Mouse (Mus musculus): Measurements from ENCODE around the gene Ralbp1. TPM values are rescaled to one million over a fixed set of nuclear protein-coding genes. Genes with fewer than 3 reads are reported as not detected.
A peak's percentile ranks its signal among the peaks of the same experiment; 100 is the strongest.

Gene Ralbp1
- polyA plus RNA-seq, 1 experiment from 2014 or later = 44.2 TPM

DNA sequence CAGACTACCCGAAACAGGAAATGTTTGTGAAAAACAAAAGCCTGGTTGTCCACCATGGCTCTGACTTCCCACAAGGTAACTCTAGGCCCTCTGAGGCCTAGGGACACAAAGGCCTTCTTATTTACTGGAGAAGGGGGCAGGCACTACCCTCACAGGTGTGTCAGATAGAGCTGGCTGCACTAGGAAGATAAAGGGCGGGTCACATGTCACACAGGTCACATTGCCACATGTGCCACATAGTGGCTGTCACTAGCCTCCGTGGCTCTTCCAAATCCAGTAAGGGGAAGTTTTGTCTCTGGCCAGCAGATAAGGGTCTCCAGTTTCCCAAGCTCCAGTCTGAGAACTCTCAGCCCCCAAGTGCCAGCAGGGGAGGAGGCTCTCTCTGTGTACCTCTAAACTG, 33.6 kb upstream of the Ralbp1 start:
- Histone ChIP-seq H3K27me3 (ENCODE audit: control insufficient read depth, insufficient read depth, low read length) (no peaks in the 10 kb centered on the region), H3K27ac (no peak overlapping the region), H3K4me2 (replicated peaks) (no peak overlapping the region), H3K4me3 (replicated peaks; ENCODE audit: low read length) (no peak overlapping the region), H3K4me1 (replicated peaks; ENCODE audit: control insufficient read depth, insufficient read depth, low read length) (0 out of 2 replicates have a peak, but pooled peaks cover 3% of the 10 kb centered on the region), H3K9me3 (ENCODE audit: control insufficient read depth, low read length) (no peaks in the 10 kb centered on the region), H3K9ac (no peak overlapping the region), H3K36me3 (replicated peaks; ENCODE audit: control insufficient read depth, insufficient read depth) (peaks cover 24% of the 10 kb centered on the region)
- ATAC-seq (ENCODE audit: low FRiP score) (no peak), DNase-seq (ENCODE audit: low spot score) (no peak)
- WGBS = 93% methylated on average over 3 of the region's 3 CpGs

DNA sequence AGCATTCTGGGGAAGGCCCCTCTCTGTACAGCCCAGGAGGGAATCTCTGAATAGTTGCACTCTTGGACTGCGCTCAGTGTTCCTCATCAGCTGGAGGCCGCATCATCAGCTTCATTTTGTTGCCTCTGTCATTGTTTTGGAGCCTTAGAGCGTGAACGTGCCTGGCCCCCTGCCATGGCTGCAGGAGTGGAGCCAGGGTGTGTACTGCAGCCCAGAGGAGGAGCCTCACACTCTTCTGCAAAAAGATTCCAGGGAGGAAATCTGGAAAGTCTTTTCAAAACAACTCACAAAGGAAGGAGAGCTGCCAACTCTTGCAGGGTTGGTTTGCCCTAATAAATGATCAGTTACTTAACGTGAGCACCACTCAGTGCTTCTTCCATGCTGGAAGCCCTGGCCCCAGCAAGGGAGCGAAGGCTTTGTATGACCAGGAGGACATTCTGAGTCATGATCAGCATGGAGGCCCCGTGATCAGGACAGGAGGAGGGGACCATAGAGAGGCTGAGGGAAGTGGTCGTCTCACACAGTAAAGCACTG, 30.6 kb upstream of the Ralbp1 start:
- DNase-seq (ENCODE audit: low spot score) (peak; percentile 79), ATAC-seq (ENCODE audit: low FRiP score) (peak; percentile 91; the same call in 1 of the 2 replicates)
- no peaks in the 10 kb centered on the region for H3K27me3 ChIP-seq (ENCODE audit: control insufficient read depth, insufficient read depth, low read length)
- H3K9ac ChIP-seq = no peak overlapping the region
- H3K4me3 ChIP-seq (replicated peaks; ENCODE audit: low read length) = no peak overlapping the region
- H3K27ac ChIP-seq = peak overlapping the region; percentile 76
- H3K4me1 ChIP-seq (replicated peaks; ENCODE audit: control insufficient read depth, insufficient read depth, low read length) = 0 out of 2 replicates have a peak, but pooled peaks cover 3% of the 10 kb centered on the region
- H3K4me2 ChIP-seq (replicated peaks) = no peak overlapping the region
- 0 out of 2 replicates have a peak, but pooled peaks cover 3% of the 10 kb centered on the region for H3K36me3 ChIP-seq (replicated peaks; ENCODE audit: control insufficient read depth, insufficient read depth)
- no peaks in the 10 kb centered on the region for H3K9me3 ChIP-seq (ENCODE audit: control insufficient read depth, low read length)
- whole genome bisulfite sequencing = 10% methylated on average over 8 of the region's 8 CpGs

DNA sequence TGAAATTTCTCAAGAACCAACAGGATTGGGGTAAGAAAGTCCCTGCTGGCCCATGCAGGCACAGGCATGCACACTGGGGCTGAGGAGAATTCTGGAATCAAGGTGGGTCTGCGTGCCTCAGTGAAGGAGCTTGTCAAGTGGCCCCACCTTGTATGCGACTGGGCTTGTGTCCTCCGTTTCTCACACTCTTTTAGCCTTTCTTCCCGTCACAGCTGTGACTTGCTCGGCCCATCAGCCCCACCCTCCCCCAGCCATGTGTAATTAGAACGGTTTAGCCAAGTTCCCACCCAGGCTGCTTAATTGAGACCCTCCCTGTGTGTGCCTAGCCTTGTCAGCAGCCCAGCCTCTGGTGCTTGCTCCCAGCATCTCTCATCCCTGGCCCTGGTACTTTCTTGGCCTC, 28.5 kb upstream of the Ralbp1 start:
- DNase-seq (ENCODE audit: low spot score) = no peak

DNA sequence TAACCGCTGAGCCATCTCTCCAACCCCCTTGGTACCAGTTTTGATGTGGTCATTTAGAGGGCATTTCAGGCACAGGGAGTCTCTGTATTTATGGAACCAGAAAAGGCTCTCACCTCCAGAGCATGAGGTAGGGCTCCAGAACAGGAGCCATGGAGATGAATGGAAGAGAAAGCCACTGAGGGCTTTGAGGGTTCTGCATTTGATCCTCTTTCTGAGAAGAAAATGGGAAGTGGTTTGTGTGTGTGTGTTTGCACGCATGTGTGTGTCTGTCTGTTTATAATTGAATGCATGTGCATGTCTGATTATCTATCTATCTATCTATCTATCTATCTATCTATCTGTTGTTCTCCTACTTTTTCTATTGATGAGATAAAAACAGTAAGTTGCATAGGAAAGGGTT, 26.6 kb upstream of the Ralbp1 start:
- DNase-seq (ENCODE audit: low spot score) (no peak), ATAC-seq (ENCODE audit: low FRiP score) (no peak)
- WGBS = 94% methylated on average over 2 of the region's 2 CpGs
- no peaks in the 10 kb centered on the region for H3K9me3 ChIP-seq (ENCODE audit: control insufficient read depth, low read length)
- H3K9ac ChIP-seq = no peak overlapping the region
- H3K36me3 ChIP-seq (replicated peaks; ENCODE audit: control insufficient read depth, insufficient read depth) = no peaks in the 10 kb centered on the region
- H3K4me1 ChIP-seq (replicated peaks; ENCODE audit: control insufficient read depth, insufficient read depth, low read length) = 0 out of 2 replicates have a peak, but pooled peaks cover 3% of the 10 kb centered on the region
- no peak overlapping the region for H3K4me2 ChIP-seq (replicated peaks)
- H3K4me3 ChIP-seq (replicated peaks; ENCODE audit: low read length) = no peak overlapping the region
- H3K27me3 ChIP-seq (ENCODE audit: control insufficient read depth, insufficient read depth, low read length) = no peaks in the 10 kb centered on the region
- H3K27ac ChIP-seq = no peak overlapping the region

More for the DNA sequence above, 28.5 kb upstream of the Ralbp1 start:
- Histone ChIP-seq H3K4me3 (replicated peaks; ENCODE audit: low read length) (no peak overlapping the region), H3K4me1 (replicated peaks; ENCODE audit: control insufficient read depth, insufficient read depth, low read length) (0 out of 2 replicates have a peak, but pooled peaks cover 3% of the 10 kb centered on the region), H3K9me3 (ENCODE audit: control insufficient read depth, low read length) (no peaks in the 10 kb centered on the region), H3K4me2 (replicated peaks) (no peak overlapping the region), H3K36me3 (replicated peaks; ENCODE audit: control insufficient read depth, insufficient read depth) (0 out of 2 replicates have a peak, but pooled peaks cover 3% of the 10 kb centered on the region), H3K27ac (no peak overlapping the region), H3K27me3 (ENCODE audit: control insufficient read depth, insufficient read depth, low read length) (no peaks in the 10 kb centered on the region), H3K9ac (no peak overlapping the region)
- WGBS = 54% methylated on average over 6 of the region's 6 CpGs
- no peak for ATAC-seq (ENCODE audit: low FRiP score)

DNA sequence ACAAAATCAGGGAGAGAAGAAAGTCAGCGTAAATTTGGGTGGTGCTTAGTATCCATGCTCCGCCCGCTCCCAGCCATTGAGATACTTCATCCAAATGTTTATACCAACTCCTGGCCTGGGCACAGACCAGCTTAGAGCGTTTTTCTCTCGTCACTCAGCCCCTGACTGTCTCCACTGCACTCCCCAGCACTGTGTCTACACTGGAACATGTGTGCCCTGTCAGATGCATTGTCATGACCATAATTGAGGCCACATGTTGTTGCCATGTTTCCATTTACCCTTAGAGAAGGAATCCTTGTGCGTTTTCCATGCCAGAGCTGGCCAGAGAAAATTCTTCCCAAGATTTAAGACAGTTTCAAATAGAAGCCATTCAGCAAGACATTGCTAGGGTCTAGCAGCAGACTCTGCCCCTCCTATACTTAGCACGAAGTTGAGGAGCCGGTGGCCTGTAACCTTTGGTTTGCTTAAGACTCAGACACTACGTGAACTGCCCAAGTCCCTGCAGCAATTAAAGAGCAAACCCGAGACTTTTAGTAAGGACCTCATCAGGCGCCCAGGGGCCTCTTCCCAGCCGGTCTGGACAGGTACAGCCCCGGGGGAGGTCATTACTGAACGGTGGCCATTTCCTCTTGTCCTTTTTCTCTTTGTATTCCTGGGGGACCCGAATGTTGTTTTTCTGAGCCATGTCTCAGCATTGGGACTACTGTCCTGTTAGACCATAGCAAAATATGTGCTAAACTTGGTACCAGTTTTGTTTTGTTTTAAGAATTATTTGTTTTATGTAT, 25.9 kb upstream of the Ralbp1 start:
- no peak for DNase-seq (ENCODE audit: low spot score)
- WGBS = 83% methylated on average over 15 of the region's 15 CpGs

DNA sequence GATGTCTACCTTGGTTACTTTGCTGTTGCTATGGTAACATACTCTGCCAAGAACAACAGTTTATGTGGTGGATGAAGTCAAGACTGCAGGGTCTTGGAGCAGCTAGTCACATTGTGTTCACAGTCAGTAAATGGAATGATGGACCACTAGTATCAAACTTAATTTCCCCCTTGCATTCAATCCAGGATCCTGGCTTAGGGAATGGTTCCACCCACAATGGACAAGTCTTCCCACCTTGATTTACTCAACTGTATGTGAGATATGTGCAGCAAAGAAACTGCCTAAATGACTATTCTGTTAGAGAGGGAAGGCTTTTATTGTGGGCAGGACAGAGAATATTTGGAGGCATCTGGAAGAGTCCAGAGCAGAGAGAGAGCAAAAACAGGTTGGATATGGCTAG, 22.7 kb upstream of the Ralbp1 start:
- no peak overlapping the region for H3K4me3 ChIP-seq (replicated peaks; ENCODE audit: low read length)

More for the DNA sequence above, 25.9 kb upstream of the Ralbp1 start:
- Histone ChIP-seq H3K36me3 (replicated peaks; ENCODE audit: control insufficient read depth, insufficient read depth) (no peaks in the 10 kb centered on the region), H3K27me3 (ENCODE audit: control insufficient read depth, insufficient read depth, low read length) (no peaks in the 10 kb centered on the region), H3K9me3 (ENCODE audit: control insufficient read depth, low read length) (no peaks in the 10 kb centered on the region), H3K4me1 (replicated peaks; ENCODE audit: control insufficient read depth, insufficient read depth, low read length) (0 out of 2 replicates have a peak, but pooled peaks cover 3% of the 10 kb centered on the region), H3K4me3 (replicated peaks; ENCODE audit: low read length) (no peak overlapping the region), H3K27ac (no peak overlapping the region), H3K4me2 (replicated peaks) (no peak overlapping the region), H3K9ac (no peak overlapping the region)
- no peak for ATAC-seq (ENCODE audit: low FRiP score)

DNA sequence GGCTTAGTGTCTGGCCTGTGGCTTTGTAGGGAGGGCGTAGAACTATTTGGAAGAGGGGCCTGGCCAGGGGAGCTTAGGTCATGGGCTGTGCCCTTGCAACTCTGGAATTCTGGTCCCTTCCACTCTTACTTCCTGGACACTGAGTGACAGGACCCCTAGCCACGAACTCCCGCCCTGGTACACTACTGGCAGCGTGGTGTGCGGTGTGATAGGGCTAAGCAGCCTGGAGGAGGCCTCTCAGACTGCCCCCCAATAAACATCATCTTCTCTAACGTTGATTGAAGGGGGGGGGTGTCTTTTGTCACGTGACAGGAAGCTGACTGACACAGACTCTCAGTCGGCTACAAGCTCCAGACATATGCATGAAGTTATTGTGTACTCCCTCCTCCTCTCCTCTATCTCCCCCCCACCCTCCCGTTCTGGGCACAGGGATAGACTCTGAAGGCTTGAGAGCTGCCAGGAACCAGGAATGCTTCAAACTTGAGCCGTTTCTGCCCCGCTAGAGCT, 21.4 kb upstream of the Ralbp1 start:
- H3K4me1 ChIP-seq (replicated peaks; ENCODE audit: control insufficient read depth, insufficient read depth, low read length) = no peaks in the 10 kb centered on the region
- H3K9me3 ChIP-seq (ENCODE audit: control insufficient read depth, low read length) = 0 out of 2 replicates have a peak, but pooled peaks cover 4% of the 10 kb centered on the region
- H3K4me3 ChIP-seq (replicated peaks; ENCODE audit: low read length) = no peak overlapping the region
- DNase-seq (ENCODE audit: low spot score) = no peak
- ATAC-seq (ENCODE audit: low FRiP score) = no peak
- H3K9ac ChIP-seq = no peak overlapping the region
- H3K36me3 ChIP-seq (replicated peaks; ENCODE audit: control insufficient read depth, insufficient read depth) = 0 out of 2 replicates have a peak, but pooled peaks cover 3% of the 10 kb centered on the region
- H3K27ac ChIP-seq = no peak overlapping the region
- WGBS = 72% methylated on average over 11 of the region's 11 CpGs
- no peak overlapping the region for H3K4me2 ChIP-seq (replicated peaks)
- no peaks in the 10 kb centered on the region for H3K27me3 ChIP-seq (ENCODE audit: control insufficient read depth, insufficient read depth, low read length)

More for the DNA sequence above, 22.7 kb upstream of the Ralbp1 start:
- Histone ChIP-seq H3K9me3 (ENCODE audit: control insufficient read depth, low read length) (0 out of 2 replicates have a peak, but pooled peaks cover under 1% of the 10 kb centered on the region), H3K4me1 (replicated peaks; ENCODE audit: control insufficient read depth, insufficient read depth, low read length) (no peaks in the 10 kb centered on the region), H3K9ac (no peak overlapping the region), H3K27ac (no peak overlapping the region), H3K27me3 (ENCODE audit: control insufficient read depth, insufficient read depth, low read length) (no peaks in the 10 kb centered on the region), H3K36me3 (replicated peaks; ENCODE audit: control insufficient read depth, insufficient read depth) (no peaks in the 10 kb centered on the region), H3K4me2 (replicated peaks) (no peak overlapping the region)
- DNase-seq (ENCODE audit: low spot score) (no peak), ATAC-seq (ENCODE audit: low FRiP score) (no peak)

DNA sequence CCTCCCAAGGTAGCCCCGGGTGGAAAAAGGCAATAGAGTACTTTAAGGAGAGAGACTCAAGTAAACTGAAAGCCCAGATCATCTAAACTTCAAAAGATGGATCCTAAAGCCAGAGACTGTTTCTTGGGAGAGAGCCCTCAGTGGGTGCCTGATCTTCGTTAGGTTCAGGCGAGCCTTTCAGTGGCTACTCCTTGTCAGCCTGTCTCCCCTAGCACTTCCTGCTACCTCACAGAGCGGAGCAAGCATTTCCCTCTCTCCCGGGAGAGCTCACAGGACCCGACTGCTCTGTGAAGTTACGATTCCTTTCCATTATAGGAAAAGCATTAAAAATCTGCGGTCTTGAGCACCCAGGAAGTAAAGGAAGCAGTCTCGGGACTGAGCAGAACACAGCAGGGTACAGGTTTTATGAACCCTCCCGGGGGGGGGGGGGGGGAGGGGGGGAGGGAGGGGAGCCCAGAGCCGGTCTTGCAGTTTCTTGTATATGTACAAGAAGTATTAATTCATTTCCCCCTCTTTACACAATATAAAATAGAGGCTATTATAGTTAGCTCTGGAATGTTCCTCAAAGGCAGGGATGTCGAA, 20.8 kb upstream of the Ralbp1 start:
- no peak for ATAC-seq (ENCODE audit: low FRiP score)
- no peak overlapping the region for H3K4me2 ChIP-seq (replicated peaks)
- H3K9ac ChIP-seq = no peak overlapping the region
- DNase-seq (ENCODE audit: low spot score) = no peak
- 52% methylated on average over 12 of the region's 12 CpGs for WGBS
- H3K4me1 ChIP-seq (replicated peaks; ENCODE audit: control insufficient read depth, insufficient read depth, low read length) = no peaks in the 10 kb centered on the region
- H3K27ac ChIP-seq = no peak overlapping the region
- 0 out of 2 replicates have a peak, but pooled peaks cover 4% of the 10 kb centered on the region for H3K9me3 ChIP-seq (ENCODE audit: control insufficient read depth, low read length)
- H3K4me3 ChIP-seq (replicated peaks; ENCODE audit: low read length) = no peak overlapping the region
- no peaks in the 10 kb centered on the region for H3K27me3 ChIP-seq (ENCODE audit: control insufficient read depth, insufficient read depth, low read length)
- H3K36me3 ChIP-seq (replicated peaks; ENCODE audit: control insufficient read depth, insufficient read depth) = 0 out of 2 replicates have a peak, but pooled peaks cover 3% of the 10 kb centered on the region

DNA sequence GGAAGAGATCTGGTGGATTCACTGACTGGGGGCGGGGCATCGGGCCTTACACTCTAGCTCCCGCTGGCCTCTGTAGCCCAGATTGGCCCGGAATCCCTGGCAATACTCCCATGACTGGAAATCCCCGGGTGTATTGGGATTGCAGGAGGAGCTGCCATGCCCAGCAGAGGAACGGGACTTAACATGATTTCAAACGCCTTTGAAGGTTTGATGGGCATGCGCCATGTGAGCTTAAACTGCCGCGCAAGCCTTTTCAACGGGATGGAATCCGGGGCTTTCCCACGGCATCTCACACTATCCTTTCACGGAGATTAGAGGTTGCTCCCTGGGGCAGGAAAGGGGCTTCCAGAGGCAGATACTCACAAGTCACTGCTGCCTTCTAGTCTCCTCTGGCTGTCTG, 19.6 kb upstream of the Ralbp1 start:
- H3K36me3 ChIP-seq (replicated peaks; ENCODE audit: control insufficient read depth, insufficient read depth) = 0 out of 2 replicates have a peak, but pooled peaks cover 3% of the 10 kb centered on the region
- no peak overlapping the region for H3K4me3 ChIP-seq (replicated peaks; ENCODE audit: low read length)
- WGBS = 80% methylated on average over 14 of the region's 14 CpGs
- 0 out of 2 replicates have a peak, but pooled peaks cover 4% of the 10 kb centered on the region for H3K9me3 ChIP-seq (ENCODE audit: control insufficient read depth, low read length)
- H3K4me2 ChIP-seq (replicated peaks) = no peak overlapping the region
- DNase-seq (ENCODE audit: low spot score) (no peak), ATAC-seq (ENCODE audit: low FRiP score) (no peak)
- H3K27me3 ChIP-seq (ENCODE audit: control insufficient read depth, insufficient read depth, low read length) = no peaks in the 10 kb centered on the region
- no peak overlapping the region for H3K27ac ChIP-seq
- no peak overlapping the region for H3K9ac ChIP-seq
- no peaks in the 10 kb centered on the region for H3K4me1 ChIP-seq (replicated peaks; ENCODE audit: control insufficient read depth, insufficient read depth, low read length)

Measured in hindbrain, embryonic 14.5 days (tissue).